Mouse (Mus musculus): ENCODE data around the gene Bcl2l11. TPM values are rescaled to one million over a fixed set of nuclear protein-coding genes. Genes with fewer than 3 reads are reported as not detected.

Gene Bcl2l11
- total and polyA plus RNA-seq, 3 experiments: 2.3 to 6.3 TPM; not detected in 1

DNA sequence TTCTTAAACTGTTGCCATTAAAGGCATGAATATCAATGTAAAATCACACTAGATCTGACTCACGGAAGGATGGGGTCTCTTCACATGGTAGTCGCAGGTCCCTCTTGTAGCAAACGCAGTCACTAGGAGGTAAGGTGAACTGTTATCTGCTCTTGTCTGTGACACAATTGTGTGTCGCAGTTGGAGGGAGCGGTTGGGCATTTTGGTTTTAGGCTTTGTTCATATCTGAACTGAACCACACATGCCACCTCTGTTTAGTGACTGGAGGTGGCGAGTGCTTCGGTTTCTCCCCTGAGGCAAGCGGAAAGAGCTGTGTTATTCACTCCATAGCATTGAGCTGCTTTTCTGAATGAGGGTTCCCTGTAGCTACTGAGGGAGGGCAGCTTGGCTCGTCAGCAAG is 26.4 kb downstream of the Bcl2l11 start:
- TF ChIP-seq MYC (IDR thresholded peaks at IDR 0.05; ENCODE audit: low read depth, low read length) (no peak), CHD1 (IDR thresholded peaks at IDR 0.05; ENCODE audit: low read depth, low read length) (no peak), ETS1 (IDR thresholded peaks at IDR 0.05; ENCODE audit: low read depth, low read length) (no peak), ELF1 (IDR thresholded peaks at IDR 0.05; ENCODE audit: low read depth, low read length) (no peak), UBTF (IDR thresholded peaks at IDR 0.05; ENCODE audit: borderline replicate concordance, insufficient read depth, low read depth, low read length) (no peak), E2F4 (IDR thresholded peaks at IDR 0.05; ENCODE audit: borderline replicate concordance, low read depth, low read length) (no peak), POLR2AphosphoS2 (IDR thresholded peaks at IDR 0.05; ENCODE audit: low read length) (no peak), SMC3 (IDR thresholded peaks at IDR 0.05; ENCODE audit: low read depth, low read length) (no peak), GABPA (IDR thresholded peaks at IDR 0.05; ENCODE audit: low read depth, low read length) (no peak)
- Histone ChIP-seq H3K4me3 (ENCODE audit: control insufficient read depth in 1 of 2, insufficient read depth in 1 of 2, low read depth in 2 of 2, low read length in 2 of 2) (no peak overlapping the region), H3K9ac (ENCODE audit: control insufficient read depth, low read depth, low read length, poor library complexity, severe bottlenecking) (no peak overlapping the region), H3K4me1 (ENCODE audit: control insufficient read depth in 1 of 2, insufficient read depth in 2 of 2, low read length in 2 of 2) (peaks cover 2 to 19% of the 10 kb centered on the region in 2 experiments; a peak in 3 of 4 replicates), H3K36me3 (ENCODE audit: control insufficient read depth in 1 of 2, insufficient read depth in 2 of 2, low read length in 2 of 2) (peaks cover 0 to 8% of the 10 kb centered on the region in 2 experiments; a peak in 2 of 4 replicates), H3K9me3 (replicated peaks; ENCODE audit: insufficient read depth, low read length) (no peaks in the 10 kb centered on the region), H3K27ac (ENCODE audit: control insufficient read depth, low read depth, low read length) (no peak overlapping the region), H3K79me2 (ENCODE audit: control insufficient read depth, insufficient read depth, low read length, poor library complexity) (no peaks in the 10 kb centered on the region), H3K27me3 (ENCODE audit: control insufficient read depth in 1 of 2, insufficient read depth in 2 of 2, low read length in 2 of 2) (no peaks in the 10 kb centered on the region)
- no peak for DNase-seq (ENCODE audit: low read depth, low spot score)

DNA sequence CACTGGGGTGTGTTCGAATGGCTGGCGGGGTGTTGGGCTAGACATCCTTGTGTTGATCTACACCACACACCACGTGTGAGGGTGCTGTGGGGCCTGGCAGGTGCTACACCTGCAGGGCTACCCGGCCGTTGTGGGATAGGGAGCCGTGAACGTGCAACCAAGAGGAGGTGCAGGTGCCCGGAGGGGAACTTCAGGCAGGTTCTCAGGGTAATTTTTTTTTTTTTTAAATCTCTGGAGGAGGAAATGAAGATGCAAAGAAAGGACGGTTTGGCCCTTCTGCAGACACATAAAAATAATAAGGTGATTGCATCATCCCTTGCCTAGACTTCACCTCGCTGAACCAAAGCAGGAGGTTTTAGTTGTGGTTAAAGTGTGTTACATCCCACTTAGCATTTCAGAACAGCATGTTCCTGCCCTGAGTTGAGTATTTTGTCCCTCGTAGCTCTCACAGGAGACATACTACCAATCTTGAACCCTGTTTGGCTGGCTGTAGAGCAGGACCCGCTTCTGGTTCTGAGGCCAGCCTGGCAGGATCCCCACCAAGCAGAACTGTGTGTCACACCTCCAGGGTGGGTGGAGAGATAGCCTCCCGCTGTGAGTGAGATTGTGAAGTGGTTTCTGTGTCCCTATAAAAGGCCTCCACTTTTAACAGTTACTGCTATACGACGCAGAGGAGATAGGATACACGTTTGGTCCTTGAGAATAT is 27.2 kb downstream of the Bcl2l11 start:
- no peaks in the 10 kb centered on the region for H3K79me2 ChIP-seq (ENCODE audit: control insufficient read depth, insufficient read depth, low read length, poor library complexity)
- H3K27ac ChIP-seq (ENCODE audit: control insufficient read depth, low read depth, low read length): peak overlapping the region; percentile 75
- H3K36me3 ChIP-seq (ENCODE audit: control insufficient read depth in 1 of 2, insufficient read depth in 2 of 2, low read length in 2 of 2): peaks cover 0 to 8% of the 10 kb centered on the region in 2 experiments; a peak in 2 of 4 replicates
- H3K4me3 ChIP-seq (ENCODE audit: control insufficient read depth in 1 of 2, insufficient read depth in 1 of 2, low read depth in 2 of 2, low read length in 2 of 2): no peak overlapping the region
- H3K9ac ChIP-seq (ENCODE audit: control insufficient read depth, low read depth, low read length, poor library complexity, severe bottlenecking): 0 out of 2 replicates have a peak overlapping the region, but pooled peaks have one; percentile 18
- H3K4me1 ChIP-seq (ENCODE audit: control insufficient read depth in 1 of 2, insufficient read depth in 2 of 2, low read length in 2 of 2): peaks cover 2 to 19% of the 10 kb centered on the region in 2 experiments; a peak in 3 of 4 replicates
- H3K27me3 ChIP-seq (ENCODE audit: control insufficient read depth in 1 of 2, insufficient read depth in 2 of 2, low read length in 2 of 2): no peaks in the 10 kb centered on the region
- peak; percentile 50 for DNase-seq (ENCODE audit: low read depth, low spot score)
- H3K9me3 ChIP-seq (replicated peaks; ENCODE audit: insufficient read depth, low read length): no peaks in the 10 kb centered on the region
- TF ChIP-seq POLR2AphosphoS5 (IDR thresholded peaks at IDR 0.05; ENCODE audit: borderline replicate concordance, low read depth, low read length): no peak
- TF ChIP-seq CHD1 (IDR thresholded peaks at IDR 0.05; ENCODE audit: low read depth, low read length): no peak
- TF ChIP-seq USF2 (IDR thresholded peaks at IDR 0.05; ENCODE audit: borderline replicate concordance in 1 of 2, insufficient read depth in 1 of 2, low read depth in 1 of 2, low read length in 2 of 2): no peak
- TF ChIP-seq SIN3A (IDR thresholded peaks at IDR 0.05; ENCODE audit: low read length): peak; percentile 37; the same call in 1 of the 2 replicates
- no peak for TF ChIP-seq USF1 (IDR thresholded peaks at IDR 0.05; ENCODE audit: low read depth, low read length)
- TF ChIP-seq MYB (IDR thresholded peaks at IDR 0.05; ENCODE audit: low read depth, low read length): no peak
- no peak for TF ChIP-seq ZC3H11A (IDR thresholded peaks at IDR 0.05; ENCODE audit: low read depth, low read length)
- TF ChIP-seq TCF12 (IDR thresholded peaks at IDR 0.05; ENCODE audit: low read depth, low read length): peak; percentile 13; the same call in 1 of the 2 replicates
- no peak for TF ChIP-seq MEF2A (IDR thresholded peaks at IDR 0.05; ENCODE audit: extremely low read depth, insufficient replicate concordance, low read depth, low read length, poor library complexity, severe bottlenecking)
- TF ChIP-seq BHLHE40 (IDR thresholded peaks at IDR 0.05; ENCODE audit: borderline replicate concordance, low read depth, low read length): no peak
- peak; percentile 57 for TF ChIP-seq GATA1 (IDR thresholded peaks at IDR 0.05; ENCODE audit: low read depth, low read length)
- no peak for TF ChIP-seq ZKSCAN1 (IDR thresholded peaks at IDR 0.05; ENCODE audit: low read depth, low read length)
- TF ChIP-seq CTCF (IDR thresholded peaks at IDR 0.05 in 2 of 3, conservative IDR thresholded peaks at IDR 0.05 in 1 of 3; ENCODE audit: control insufficient read depth in 1 of 3, insufficient read depth in 1 of 3, low read depth in 2 of 3, low read length in 3 of 3, poor library complexity in 1 of 3, severe bottlenecking in 1 of 3): no peak
- TF ChIP-seq ZMIZ1 (IDR thresholded peaks at IDR 0.05; ENCODE audit: low read depth, low read length): no peak
- no peak for TF ChIP-seq E2F4 (IDR thresholded peaks at IDR 0.05; ENCODE audit: borderline replicate concordance, low read depth, low read length)
- no peak for TF ChIP-seq NELFE (IDR thresholded peaks at IDR 0.05; ENCODE audit: low read depth, low read length)
- TF ChIP-seq UBTF (IDR thresholded peaks at IDR 0.05; ENCODE audit: borderline replicate concordance, insufficient read depth, low read depth, low read length): no peak
- no peak for TF ChIP-seq MYC (IDR thresholded peaks at IDR 0.05; ENCODE audit: low read depth, low read length)
- TF ChIP-seq POLR2AphosphoS2 (IDR thresholded peaks at IDR 0.05; ENCODE audit: low read length): no peak
- no peak for TF ChIP-seq POLR2A (IDR thresholded peaks at IDR 0.05; ENCODE audit: control insufficient read depth in 1 of 2, insufficient read depth in 1 of 2, low read depth in 1 of 2, low read length in 2 of 2, poor library complexity in 1 of 2)
- TF ChIP-seq ZNF384 (IDR thresholded peaks at IDR 0.05; ENCODE audit: low read depth, low read length): peak; percentile 55
- no peak; the same call in 1 of the 2 replicates for TF ChIP-seq RCOR1 (IDR thresholded peaks at IDR 0.05; ENCODE audit: low read depth, low read length)
- TF ChIP-seq SMC3 (IDR thresholded peaks at IDR 0.05; ENCODE audit: low read depth, low read length): no peak
- no peak for TF ChIP-seq HCFC1 (IDR thresholded peaks at IDR 0.05; ENCODE audit: low read depth, low read length)
- no peak for TF ChIP-seq KAT2A (conservative IDR thresholded peaks at IDR 0.05; ENCODE audit: low read depth, low read length)
- TF ChIP-seq ETS1 (IDR thresholded peaks at IDR 0.05; ENCODE audit: low read depth, low read length): peak; percentile 21; the same call in 1 of the 2 replicates
